Mouse (Mus musculus): ENCODE results near the gene Zfp787.

DNA sequence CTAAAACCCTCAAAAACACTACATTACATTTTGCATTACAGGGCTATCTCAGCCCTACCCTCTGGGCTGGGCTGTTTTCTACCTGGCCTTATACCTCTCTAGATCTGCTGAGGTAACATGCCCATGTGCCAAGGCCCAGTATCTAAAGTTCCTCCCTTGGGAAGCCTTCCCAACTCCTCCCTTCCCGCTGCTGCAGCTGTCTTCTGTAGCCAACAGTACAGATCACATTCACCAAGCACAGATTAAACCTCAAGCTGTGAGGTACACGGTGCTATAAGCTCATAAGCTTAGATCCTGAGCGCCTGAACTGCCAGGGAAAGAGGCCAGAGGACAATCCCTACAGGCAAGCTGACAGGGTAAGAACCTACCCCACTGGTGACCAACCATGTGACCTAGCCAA is 3.8 kb downstream of the Zfp787 start:
- TF ChIP-seq EP300 (IDR thresholded peaks at IDR 0.05; ENCODE audit: insufficient read depth, low read depth, low read length), result 0 out of 2 replicates have a peak, but pooled peaks have one; percentile 11
- TF ChIP-seq POLR2A (IDR thresholded peaks at IDR 0.05; ENCODE audit: insufficient read depth, low read depth, low read length), result no peak
